Mouse (Mus musculus): ENCODE results near the gene Atp8b3.

The Atp8b3 gene

GRCm38 (mm10) chr10:80538710-80539394 lies at the start of gene Atp8b3:
Gene Atp8b3 (minus strand): TSS chr10:80539124.
- DNase-seq (ENCODE audit: low spot score), result peak; percentile 100

DNA sequence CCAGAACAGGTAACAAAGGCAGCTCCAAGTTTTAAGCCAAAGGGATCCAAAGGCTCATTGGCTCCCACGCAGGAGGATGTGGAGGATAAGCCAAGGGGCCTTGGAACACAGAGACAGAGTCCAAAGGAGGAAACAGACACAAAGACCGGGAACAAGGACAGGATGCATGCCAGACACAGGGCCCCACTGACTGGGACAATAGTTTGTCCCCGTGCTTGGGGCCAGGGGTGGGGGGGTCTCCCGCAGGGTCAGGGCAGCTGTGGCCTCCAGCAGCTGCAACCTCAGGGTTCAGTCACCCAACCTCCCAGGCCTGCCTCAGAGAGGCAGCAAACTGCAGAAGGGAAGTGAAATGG lies 48.4 kb upstream of the Atp8b3 start:
- DNase-seq (ENCODE audit: low spot score), result no peak

GRCm38 (mm10) chr10:80586407-80587304 lies 47.7 kb upstream of the Atp8b3 start:
- no peak for DNase-seq (ENCODE audit: low spot score)

DNA sequence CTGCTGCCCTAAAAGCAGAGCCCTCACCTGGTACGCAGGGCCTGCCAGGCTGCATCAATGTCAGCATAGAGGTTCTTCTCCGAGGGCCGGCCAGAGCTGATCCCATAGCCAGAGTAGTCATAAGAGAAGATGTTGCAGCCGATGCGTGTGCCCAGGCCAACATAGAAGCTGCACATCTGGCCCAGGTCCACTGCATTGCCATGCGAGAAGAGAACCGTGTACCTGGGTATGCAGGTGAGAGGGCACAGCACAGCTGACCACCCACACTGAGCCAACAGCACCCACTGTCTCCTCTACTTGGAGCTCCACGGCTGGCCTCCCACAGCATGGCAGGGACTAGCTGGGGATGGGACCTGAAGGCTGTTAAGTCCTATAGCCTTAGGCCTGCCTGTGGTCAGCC lies 46.7 kb upstream of the Atp8b3 start:
- no peak for DNase-seq (ENCODE audit: low spot score)

DNA sequence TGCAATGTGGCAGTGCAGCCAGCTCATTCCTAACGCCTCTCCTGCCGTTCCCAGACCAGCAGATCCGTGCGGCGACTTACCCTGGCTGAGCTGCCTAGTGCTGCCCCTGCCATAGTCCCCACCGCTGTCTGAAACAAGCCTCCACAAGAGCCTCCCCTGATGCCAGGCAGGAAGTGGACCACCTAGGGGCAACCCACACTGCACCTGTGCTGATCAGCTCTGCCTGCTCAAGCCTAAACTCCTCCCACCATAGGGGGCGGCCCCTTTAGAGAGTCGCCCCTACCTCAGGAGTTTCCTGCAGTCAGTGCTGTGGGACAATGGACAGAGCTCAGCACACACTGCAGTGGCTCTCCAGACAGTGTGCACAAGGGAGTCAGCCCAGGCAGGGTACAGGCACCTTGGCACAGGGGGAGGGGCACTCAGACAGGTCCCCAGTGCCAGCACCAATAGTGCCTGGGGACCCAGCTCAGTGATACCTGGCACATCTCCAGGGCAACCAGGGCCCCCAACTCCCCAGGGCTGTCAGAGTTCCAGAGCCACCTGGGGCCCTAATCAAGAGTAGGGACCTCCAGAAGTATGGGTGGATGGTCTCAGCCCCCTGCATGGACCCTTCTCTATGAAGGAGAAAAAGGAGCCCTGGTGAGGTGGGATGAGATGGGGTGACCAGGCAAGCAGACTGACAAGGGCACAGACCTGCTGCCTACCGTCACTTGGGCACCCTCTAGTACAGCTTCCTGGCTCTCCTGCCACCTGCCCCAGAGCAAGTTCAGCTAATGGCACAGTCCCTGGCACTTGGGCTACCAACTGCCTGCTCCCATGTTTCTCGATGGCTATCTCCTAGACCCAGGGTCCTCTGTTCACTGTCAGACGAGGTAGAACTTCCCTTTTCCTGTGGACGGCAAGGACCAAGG lies 46.0 kb upstream of the Atp8b3 start:
- DNase-seq (ENCODE audit: low spot score), result no peak

GRCm38 (mm10) chr10:80584045-80584488 lies 45.1 kb upstream of the Atp8b3 start:
- DNase-seq (ENCODE audit: low spot score), result peak; percentile 28

- no peak for DNase-seq (ENCODE audit: low spot score)
Observed at GRCm38 (mm10) chr10:80583047-80583446, 44.1 kb upstream of the Atp8b3 start.

DNA sequence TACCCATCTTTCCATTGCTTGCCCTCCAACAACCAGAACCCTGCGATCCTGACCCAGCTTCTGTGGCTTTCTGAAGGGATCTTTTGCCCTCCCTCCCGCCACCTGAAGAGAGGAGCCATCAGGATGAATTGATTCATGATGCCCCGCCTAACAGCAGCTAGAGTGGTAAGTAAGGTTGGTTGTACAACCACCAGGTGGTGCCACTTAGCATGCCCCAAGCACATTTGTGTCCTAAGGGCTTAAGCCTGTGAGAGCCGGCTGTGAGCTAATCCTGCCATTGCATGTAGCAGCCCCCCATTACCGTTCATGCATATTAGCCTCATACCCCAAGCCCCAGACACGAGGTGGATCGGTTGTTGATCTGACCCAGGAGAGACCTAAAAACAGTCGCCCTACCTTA lies 40.0 kb upstream of the Atp8b3 start:
- peak; percentile 91 for DNase-seq (ENCODE audit: low spot score)

GRCm38 (mm10) chr10:80578131-80578750 lies 39.3 kb upstream of the Atp8b3 start:
- DNase-seq (ENCODE audit: low spot score), result peak; percentile 87

- peak; percentile 98 for DNase-seq (ENCODE audit: low spot score)
Observed at GRCm38 (mm10) chr10:80577195-80578130, 38.5 kb upstream of the Atp8b3 start, which contains the start of gene Klf16. Gene Klf16 (minus strand): TSS chr10:80577321.

GRCm38 (mm10) chr10:80576351-80577194 lies 37.6 kb upstream of the Atp8b3 start:
- no peak for DNase-seq (ENCODE audit: low spot score)

GRCm38 (mm10) chr10:80575925-80576324 lies 37.0 kb upstream of the Atp8b3 start:
- DNase-seq (ENCODE audit: low spot score), result no peak

DNA sequence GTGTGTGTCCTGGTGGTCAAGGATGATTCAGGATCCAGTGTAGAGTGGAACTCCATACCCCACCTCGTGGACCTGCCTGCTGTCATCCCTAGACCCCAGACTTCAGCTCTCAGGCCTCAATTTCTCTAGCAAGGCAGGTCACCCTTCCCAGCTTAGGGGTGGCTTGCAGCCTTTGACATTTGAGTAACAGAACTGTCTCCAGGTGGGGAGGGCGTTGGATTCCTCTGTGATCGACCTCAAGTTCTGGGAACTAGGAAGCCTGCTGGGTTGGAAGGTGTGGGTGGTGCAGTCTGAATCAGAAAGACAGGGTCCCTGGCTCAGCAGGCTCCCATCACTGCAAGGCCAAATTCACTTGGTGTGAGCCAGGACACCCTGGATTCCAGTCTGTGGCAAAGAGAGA lies 36.0 kb upstream of the Atp8b3 start:
- no peak for DNase-seq (ENCODE audit: low spot score)

GRCm38 (mm10) chr10:80573944-80574343 lies 35.0 kb upstream of the Atp8b3 start:
- DNase-seq (ENCODE audit: low spot score), result no peak

GRCm38 (mm10) chr10:80572477-80572876 lies 33.6 kb upstream of the Atp8b3 start:
- DNase-seq (ENCODE audit: low spot score), result peak; percentile 84

GRCm38 (mm10) chr10:80570871-80571836 lies 32.2 kb upstream of the Atp8b3 start:
- no peak for DNase-seq (ENCODE audit: low spot score)

DNA sequence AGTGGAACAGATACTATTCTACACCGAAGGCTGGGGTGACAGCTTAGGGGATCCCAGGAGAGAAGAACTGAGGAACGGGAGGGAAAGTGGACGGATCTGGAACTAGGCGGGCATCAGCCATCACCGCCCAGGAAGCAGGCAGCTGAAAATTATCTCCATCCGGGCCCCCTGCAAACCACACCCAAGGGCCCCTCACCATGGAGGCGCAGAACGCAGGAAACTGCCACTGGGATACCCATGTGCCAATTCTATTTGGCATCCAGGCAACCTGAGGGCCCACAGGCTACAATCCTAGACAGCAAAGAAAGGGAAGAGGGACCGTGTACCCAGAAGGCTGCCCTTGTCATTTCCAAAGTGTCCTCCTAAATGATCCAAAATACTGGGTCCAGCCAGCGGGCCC lies 31.5 kb upstream of the Atp8b3 start:
- peak; percentile 49 for DNase-seq (ENCODE audit: low spot score)

- DNase-seq (ENCODE audit: low spot score), result peak; percentile 90
Observed at GRCm38 (mm10) chr10:80569664-80570066, 30.7 kb upstream of the Atp8b3 start.

Measured in c-Kit-positive CD71-positive TER-119-positive erythroid progenitor cells, embryonic 14.5 days (primary cell).